Mouse (Mus musculus): ENCODE results near the gene Insm1.

The Insm1 gene

DNA sequence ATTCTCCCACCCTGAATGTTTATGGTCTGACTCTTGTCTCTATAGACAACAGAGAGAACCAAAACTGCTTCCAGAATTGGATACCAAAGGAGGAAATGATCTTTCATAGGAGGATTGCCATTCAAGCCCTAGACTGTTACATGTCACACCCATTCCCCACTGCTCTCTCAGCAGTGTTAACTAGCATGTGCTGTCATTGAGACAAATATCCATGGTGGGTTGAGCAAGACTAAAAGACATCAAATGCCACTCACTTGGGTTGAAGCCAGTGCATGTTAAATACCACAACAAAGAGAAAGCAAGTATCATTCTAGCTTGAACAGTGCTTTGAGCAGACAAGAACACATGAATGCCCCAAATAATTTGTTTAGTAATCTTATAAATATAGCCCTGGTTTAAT, 41.2 kb downstream of the Insm1 start:
- no peak for DNase-seq (ENCODE audit: low read depth)

DNA sequence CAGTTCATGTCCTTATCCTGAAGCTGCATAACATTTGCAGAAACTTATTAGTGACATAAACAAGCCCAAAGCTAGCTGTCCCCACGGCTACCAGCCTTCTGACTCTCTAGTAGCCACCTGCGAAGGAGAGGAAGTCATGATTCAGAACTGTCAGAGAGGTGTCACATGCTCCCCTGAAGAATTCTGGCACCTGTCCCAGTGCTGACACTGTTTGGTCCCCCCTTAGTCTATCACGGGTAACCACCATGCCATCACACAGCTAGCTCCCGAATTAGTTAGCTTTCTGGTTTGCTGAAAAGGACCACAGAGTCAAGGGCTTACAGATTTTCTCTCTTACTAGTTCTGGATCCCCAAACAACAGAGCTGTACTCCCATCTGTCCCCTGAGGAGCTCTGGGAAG, 43.3 kb downstream of the Insm1 start:
- peak; percentile 71 for DNase-seq (ENCODE audit: low read depth)

DNA sequence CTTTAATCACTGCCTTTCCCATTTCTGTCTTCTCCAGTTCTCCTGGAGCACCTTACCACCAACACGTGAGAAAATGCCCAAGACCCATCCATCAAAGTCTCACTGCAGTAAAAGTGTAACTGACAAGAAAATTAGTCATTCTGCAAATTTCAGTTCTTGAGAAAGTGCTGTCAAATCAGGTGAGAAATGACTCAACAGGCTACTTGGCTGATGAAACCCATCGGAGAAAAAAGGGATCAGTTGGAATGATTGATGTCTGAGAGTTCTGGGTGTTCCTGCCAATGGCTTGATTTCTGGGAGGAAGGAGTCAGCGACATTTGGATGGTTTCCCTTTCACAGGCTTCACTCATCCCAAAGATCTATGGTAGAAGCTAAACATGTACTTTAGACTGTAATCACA, 44.8 kb downstream of the Insm1 start:
- DNase-seq (ENCODE audit: low read depth) = no peak

Data from 416B (cell line).